Mouse (Mus musculus) midbrain, embryonic 13.5 days (tissue): ENCODE data around the gene Gm10643. TPM values are rescaled to one million over a fixed set of nuclear protein-coding genes. Genes with fewer than 3 reads are reported as not detected.
A peak's percentile ranks its signal among the peaks of the same experiment; 100 is the strongest.

Experiments
- ATAC-seq: fragments of 200-750 bp; cut with Nextera tagmentation; 2 replicates; pipeline ENCODE4 v1.8.0; 2017; ENCODE audit warnings: mild to moderate bottlenecking, moderate TSS enrichment, moderate library complexity
- H3K27ac ChIP-seq: fragments of 300-500 bp; sonication (generic); 2 replicates; pipeline ENCODE4 v1.5.1; 2015; ENCODE audit warnings: inconsistent platforms, mild to moderate bottlenecking, moderate library complexity
- H3K27me3 ChIP-seq: fragments of 300-500 bp; sonication (generic); 2 replicates; pipeline ENCODE4 v1.6.1; 2015; ENCODE audit warnings: mild to moderate bottlenecking, inconsistent platforms
- H3K36me3 ChIP-seq: fragments of 300-500 bp; sonication (generic); 2 replicates; pipeline ENCODE4 v1.6.1; 2015; ENCODE audit warnings: mild to moderate bottlenecking, inconsistent platforms
- H3K4me1 ChIP-seq: fragments of 300-500 bp; sonication (generic); replicated peaks from 2 replicates; pipeline ENCODE4 v1.6.1; 2015; ENCODE audit warnings: inconsistent platforms
- H3K4me2 ChIP-seq: fragments of 300-500 bp; sonication (generic); replicated peaks from 2 replicates; pipeline ENCODE4 v1.6.1; 2015; ENCODE audit warnings: moderate library complexity, mild to moderate bottlenecking, inconsistent platforms
- H3K4me3 ChIP-seq: fragments of 300-500 bp; sonication (generic); replicated peaks from 2 replicates; pipeline ENCODE4 v1.5.1; 2015; ENCODE audit warnings: mild to moderate bottlenecking, inconsistent platforms
- H3K9ac ChIP-seq: fragments of 300-500 bp; sonication (generic); replicated peaks from 2 replicates; pipeline ENCODE4 v1.6.1; 2015; ENCODE audit warnings: mild to moderate bottlenecking, inconsistent platforms
- H3K9me3 ChIP-seq: fragments of 300-500 bp; sonication (generic); 2 replicates; pipeline ENCODE4 v1.6.1; 2016; ENCODE audit warnings: mild to moderate bottlenecking, inconsistent platforms
- WGBS: fragments of 180-500 bp; shearing (Covaris S2); methylation state at CpG from one replicate; pipeline ENCODE4 v1.1.7; 2015; 5-methylcytosine and 5-hydroxymethylcytosine counted together
- microRNA counts: library from miRNA; unstranded; fragments of <30 nt; microRNA quantifications from one replicate; lab custom pipeline; 2016
- microRNA-seq: library from miRNA; unstranded; fragments of <30 nt; microRNA quantifications from one replicate; pipeline ENCODE4, GENCODE M21; 2016
- polyA plus RNA-seq: library from polyadenylated mRNA; unstranded; fragments of >200 nt; fragmentation: Nextera tagmentation; extraction: Ambion mirVana; gene quantifications from 2 replicates; pipeline ENCODE4 v1.2.1, GENCODE M21; 2015

Gene Gm10643
- polyA plus RNA-seq, 1 experiment from 2014 or later, result 1.8 TPM

DNA sequence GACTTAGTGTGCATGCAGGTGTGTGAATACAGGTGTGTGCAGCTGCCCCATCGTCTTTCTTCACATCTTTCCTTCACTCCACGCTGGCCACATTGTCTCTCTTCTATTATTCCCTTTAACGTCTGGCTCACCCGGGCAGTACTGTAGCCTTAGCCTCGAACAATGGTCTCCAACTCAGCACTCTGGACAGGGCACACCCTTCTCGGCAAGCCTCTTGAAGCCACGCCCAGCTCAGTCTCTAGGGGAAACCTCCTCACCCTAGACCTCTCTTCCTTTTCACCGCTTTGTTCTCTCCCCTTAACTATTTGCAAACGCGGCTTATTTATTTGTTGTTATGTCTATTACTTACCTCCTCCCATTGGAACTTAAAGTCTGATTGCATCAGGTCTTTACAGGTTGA lies 37.5 kb downstream of the Gm10643 start:
- no peak for ATAC-seq
- Histone ChIP-seq H3K4me2 (no peak overlapping the region), H3K4me3 (no peak overlapping the region), H3K36me3 (no peaks in the 10 kb centered on the region), H3K27ac (no peak overlapping the region), H3K4me1 (peaks cover 12% of the 10 kb centered on the region), H3K27me3 (peaks cover 48% of the 10 kb centered on the region), H3K9ac (no peak overlapping the region), H3K9me3 (no peaks in the 10 kb centered on the region)
- 9% methylated on average over 10 of the region's 10 CpGs for WGBS

DNA sequence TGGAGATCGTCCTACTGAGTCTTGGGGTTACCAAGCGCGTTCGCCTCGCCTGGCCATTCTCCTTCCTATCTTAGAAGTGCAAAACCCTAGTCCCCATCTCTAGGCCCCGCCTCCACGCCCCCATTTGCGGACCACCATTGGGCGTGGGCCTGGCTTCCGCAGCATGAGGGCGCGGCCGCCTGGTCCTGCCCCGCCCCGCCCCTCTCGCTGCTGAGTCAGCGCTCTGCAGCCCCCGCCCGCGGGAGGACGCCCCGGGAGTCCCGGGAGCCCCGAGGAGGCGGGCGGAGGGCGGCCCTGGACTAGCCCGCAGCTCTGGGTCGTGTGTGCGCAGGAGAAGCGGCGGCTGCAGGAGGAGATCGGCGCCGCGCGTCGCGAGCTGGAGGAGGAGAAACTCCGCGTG lies 39.1 kb downstream of the Gm10643 start:
- no peaks in the 10 kb centered on the region for H3K36me3 ChIP-seq
- H3K27me3 ChIP-seq, result peaks cover 57% of the 10 kb centered on the region
- no peaks in the 10 kb centered on the region for H3K9me3 ChIP-seq
- under 1% methylated on average over 41 of the region's 41 CpGs for WGBS
- no peak overlapping the region for H3K27ac ChIP-seq
- H3K4me2 ChIP-seq, result peak overlapping the region; percentile 89
- peaks cover 18% of the 10 kb centered on the region for H3K4me1 ChIP-seq
- peak overlapping the region; percentile 50 for H3K4me3 ChIP-seq
- peak overlapping the region; percentile 65 for H3K9ac ChIP-seq
- ATAC-seq, result peak; percentile 81

DNA sequence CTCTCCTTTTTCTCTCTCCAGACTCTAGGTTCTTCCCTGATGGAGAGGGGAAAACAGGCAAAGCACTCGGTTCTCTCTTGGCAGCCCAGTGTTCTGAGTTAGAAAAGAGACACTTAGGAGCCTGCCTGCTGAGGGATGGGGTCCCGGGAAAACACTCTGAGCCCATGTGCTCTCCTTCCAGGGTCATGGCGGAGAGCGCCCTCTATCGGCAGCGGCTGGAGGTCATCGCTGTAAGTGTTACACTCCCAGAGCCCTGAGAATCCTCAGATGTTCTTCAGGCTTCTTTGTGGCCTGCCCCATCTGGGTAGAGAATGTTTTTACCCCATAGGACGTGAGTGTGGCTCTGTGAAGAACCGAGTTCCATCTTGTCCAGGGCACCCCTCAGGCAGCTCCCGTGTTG lies 40.8 kb downstream of the Gm10643 start:
- H3K4me3 ChIP-seq, result no peak overlapping the region
- H3K27me3 ChIP-seq, result peaks cover 64% of the 10 kb centered on the region
- H3K9me3 ChIP-seq, result no peaks in the 10 kb centered on the region
- peaks cover 18% of the 10 kb centered on the region for H3K4me1 ChIP-seq
- H3K4me2 ChIP-seq, result no peak overlapping the region
- no peaks in the 10 kb centered on the region for H3K36me3 ChIP-seq
- H3K9ac ChIP-seq, result no peak overlapping the region
- 16% methylated on average over 10 of the region's 10 CpGs for WGBS
- ATAC-seq, result no peak
- H3K27ac ChIP-seq, result no peak overlapping the region

DNA sequence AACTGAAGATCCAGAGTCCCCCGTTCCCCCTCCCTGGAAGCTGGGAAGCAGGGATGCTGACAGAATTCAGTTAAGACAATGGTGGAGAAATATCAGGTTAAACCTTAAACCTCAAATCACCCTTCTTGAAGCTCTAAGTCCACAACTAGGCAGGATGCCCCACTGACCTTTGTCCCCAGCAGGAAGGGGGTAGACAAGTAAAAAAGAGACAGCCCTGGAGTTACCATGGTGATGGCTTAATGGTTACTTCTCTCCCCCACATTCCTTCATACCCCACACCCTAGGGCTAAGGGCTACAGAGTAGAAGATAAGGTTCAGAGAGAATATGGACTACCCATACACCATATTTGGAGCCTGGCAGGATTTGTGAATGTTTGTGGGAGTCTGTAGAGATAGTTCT lies 41.3 kb downstream of the Gm10643 start:
- ATAC-seq, result no peak
- peaks cover 18% of the 10 kb centered on the region for H3K4me1 ChIP-seq
- no peaks in the 10 kb centered on the region for H3K9me3 ChIP-seq
- peaks cover 63% of the 10 kb centered on the region for H3K27me3 ChIP-seq
- H3K9ac ChIP-seq, result no peak overlapping the region
- H3K4me3 ChIP-seq, result no peak overlapping the region
- H3K36me3 ChIP-seq, result no peaks in the 10 kb centered on the region
- H3K27ac ChIP-seq, result no peak overlapping the region
- WGBS, result 83% methylated on average over 1 of the region's 1 CpGs
- H3K4me2 ChIP-seq, result no peak overlapping the region

DNA sequence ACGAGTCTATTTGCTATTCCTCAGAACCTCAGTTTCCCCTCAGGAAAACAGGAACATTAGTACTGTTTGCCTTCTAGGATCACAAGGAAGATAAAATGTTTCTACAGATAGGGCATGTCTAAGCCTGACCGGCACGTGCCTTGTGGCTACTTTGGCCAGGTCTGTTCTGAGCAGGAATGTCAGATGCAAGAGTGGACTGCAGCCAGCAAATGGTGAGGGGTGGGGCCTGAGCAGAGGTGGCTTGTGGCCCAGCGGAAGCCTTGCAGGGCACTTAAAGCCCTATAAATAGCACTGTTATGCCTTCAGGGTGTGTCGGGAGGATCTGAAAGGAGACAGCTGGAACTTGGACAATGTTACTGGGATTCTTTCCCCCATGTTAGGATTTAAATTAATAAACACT lies 41.9 kb downstream of the Gm10643 start:
- H3K9me3 ChIP-seq, result no peaks in the 10 kb centered on the region
- no peak overlapping the region for H3K4me2 ChIP-seq
- no peak overlapping the region for H3K27ac ChIP-seq
- H3K9ac ChIP-seq, result no peak overlapping the region
- H3K4me3 ChIP-seq, result no peak overlapping the region
- H3K36me3 ChIP-seq, result no peaks in the 10 kb centered on the region
- peaks cover 58% of the 10 kb centered on the region for H3K27me3 ChIP-seq
- 61% methylated on average over 5 of the region's 5 CpGs for WGBS
- peaks cover 18% of the 10 kb centered on the region for H3K4me1 ChIP-seq
- ATAC-seq, result no peak

DNA sequence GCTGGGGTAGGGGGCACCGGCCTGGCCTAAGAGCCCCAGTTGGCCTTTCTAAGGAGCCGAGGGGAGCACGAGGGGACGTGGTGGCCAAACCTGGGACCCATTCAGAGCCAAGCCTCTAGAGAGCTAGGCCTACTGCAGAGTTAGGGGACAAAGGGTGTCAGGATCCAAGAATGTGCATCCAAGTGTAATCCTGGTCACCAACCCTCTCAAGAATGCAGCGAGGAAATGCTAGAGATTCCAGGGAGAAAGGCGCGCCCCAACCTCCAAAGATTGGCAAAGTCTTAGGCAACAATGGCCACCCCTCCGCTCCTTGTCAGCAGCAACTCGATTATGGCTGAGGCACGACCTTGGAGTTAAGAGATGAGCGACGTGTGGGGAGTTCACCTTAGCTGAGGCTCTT lies 43.4 kb downstream of the Gm10643 start:
- 35% methylated on average over 12 of the region's 12 CpGs for WGBS

DNA sequence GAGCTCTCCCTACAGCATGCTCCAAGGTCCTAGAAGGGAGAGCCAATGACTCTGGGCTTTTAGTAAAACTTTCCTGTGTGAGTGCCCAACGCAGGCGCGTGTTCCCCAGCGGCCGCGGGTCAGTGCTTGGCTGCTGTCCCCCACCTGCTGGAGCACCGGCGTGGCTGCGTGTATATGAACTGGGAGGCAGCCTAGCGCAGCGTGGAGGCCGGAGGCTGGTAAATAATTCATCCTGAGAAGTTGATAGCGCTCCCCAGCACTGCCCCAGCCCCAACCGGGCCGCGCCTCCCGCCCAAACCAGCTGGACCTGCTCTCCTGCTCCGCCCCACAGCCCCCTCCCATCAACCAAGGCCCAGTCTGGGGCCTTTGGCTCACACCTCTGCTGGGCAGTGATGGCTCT lies 43.8 kb downstream of the Gm10643 start, which contains the start of gene Palm3:
TSS of gene Palm3 (plus strand) at position 376 of the 400 bp plus-strand sequence.
- Histone ChIP-seq H3K27me3 (peaks cover 39% of the 10 kb centered on the region), H3K4me2 (no peak within 1 kb of the TSS)

More for the DNA sequence above, 43.4 kb downstream of the Gm10643 start:
- no peak overlapping the region for H3K27ac ChIP-seq
- H3K4me2 ChIP-seq, result no peak overlapping the region
- H3K27me3 ChIP-seq, result peaks cover 44% of the 10 kb centered on the region
- no peaks in the 10 kb centered on the region for H3K9me3 ChIP-seq
- no peaks in the 10 kb centered on the region for H3K36me3 ChIP-seq
- H3K4me1 ChIP-seq, result peaks cover 18% of the 10 kb centered on the region
- H3K9ac ChIP-seq, result no peak overlapping the region
- H3K4me3 ChIP-seq, result no peak overlapping the region
- no peak for ATAC-seq

DNA sequence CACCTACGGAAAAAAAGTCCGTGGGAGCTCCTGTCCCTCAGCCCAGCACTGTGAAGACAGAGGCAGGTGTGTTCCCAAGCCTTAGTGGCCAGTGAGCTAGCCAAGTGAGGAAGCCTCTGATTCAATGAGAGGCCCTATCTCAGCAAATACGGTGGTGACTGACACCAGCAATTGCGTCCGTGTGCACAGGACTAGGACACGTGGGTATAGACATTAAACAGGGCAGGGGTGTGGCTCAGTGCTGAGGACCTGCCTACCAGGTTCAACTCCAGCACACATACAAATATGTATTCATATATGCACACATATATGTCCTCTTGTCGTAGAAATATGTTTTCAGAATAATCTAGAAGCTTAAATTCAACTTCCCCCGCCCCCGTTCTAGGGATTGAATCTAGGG lies 45.2 kb downstream of the Gm10643 start:
- H3K9ac ChIP-seq, result no peak overlapping the region
- 88% methylated on average over 9 of the region's 9 CpGs for WGBS
- H3K27me3 ChIP-seq, result peaks cover 34% of the 10 kb centered on the region
- no peaks in the 10 kb centered on the region for H3K9me3 ChIP-seq
- H3K27ac ChIP-seq, result no peak overlapping the region
- no peak overlapping the region for H3K4me2 ChIP-seq
- no peak for ATAC-seq
- no peaks in the 10 kb centered on the region for H3K36me3 ChIP-seq
- H3K4me1 ChIP-seq, result 0 out of 2 replicates have a peak, but pooled peaks cover 6% of the 10 kb centered on the region
- no peak overlapping the region for H3K4me3 ChIP-seq

More for the DNA sequence above, 43.8 kb downstream of the Gm10643 start, which contains the start of gene Palm3:
- Histone ChIP-seq H3K36me3 (no peaks in the 10 kb centered on the region), H3K4me3 (no peak within 1 kb of the TSS), H3K27ac (no peak within 1 kb of the TSS), H3K4me1 (peaks cover 13% of the 10 kb centered on the region), H3K9ac (no peak within 1 kb of the TSS), H3K9me3 (no peaks in the 10 kb centered on the region)
- 5% methylated on average over 17 of the region's 18 CpGs for WGBS
- ATAC-seq, result no peak

DNA sequence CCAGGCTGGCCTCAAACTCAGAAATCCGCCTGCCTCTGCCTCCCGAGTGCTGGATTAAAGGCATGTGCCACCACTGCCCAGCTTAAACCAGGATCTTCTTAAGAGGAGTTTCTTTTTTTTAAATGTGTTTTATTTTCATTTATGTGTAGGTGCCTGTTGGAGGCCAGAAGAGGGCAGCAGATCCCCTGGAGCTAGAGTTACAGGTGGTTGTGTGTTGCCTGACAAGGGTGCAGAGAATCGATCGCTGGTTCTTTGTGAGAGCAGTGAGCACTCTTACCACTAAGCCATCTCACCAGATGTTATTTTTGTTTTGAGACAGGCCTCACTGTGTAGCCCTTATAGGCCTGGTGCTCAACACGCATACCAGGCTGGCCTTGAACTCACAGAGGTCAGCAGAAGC lies 49.1 kb downstream of the Gm10643 start:
- ATAC-seq, result no peak
- Histone ChIP-seq H3K4me2 (no peak overlapping the region), H3K27ac (no peak overlapping the region), H3K9me3 (no peaks in the 10 kb centered on the region), H3K27me3 (peaks cover 45% of the 10 kb centered on the region), H3K4me3 (no peak overlapping the region), H3K36me3 (no peaks in the 10 kb centered on the region), H3K4me1 (peaks cover 21% of the 10 kb centered on the region), H3K9ac (no peak overlapping the region)
- WGBS, result 96% methylated on average over 5 of the region's 5 CpGs

MicroRNAs within 50 kb of the gene (microRNA counts, 519-probe panel; counts per million panel counts)
- 1,106 counts per million, percentile 57 among the panel's probes with 10 or more counts for microRNA mmu-miR-709 (lab: Ali Mortazavi, UCI)

Small RNA genes within 50 kb of the gene (microRNA-seq; reads per million reads assigned to microRNA genes)
- not detected for gene Mir709

Other genes with a start within 250 kb of the Gm10643 start
- 45.1 and 46.1 TPM in 2 replicates for gene Adgrl1, start 165.0 kb downstream of the Gm10643 start, polyA plus RNA-seq
- 0.70 and 0.94 TPM in 2 replicates for gene Gm10644, start 109.9 kb downstream of the Gm10643 start, polyA plus RNA-seq
- gene Asf1b, start 109.6 kb downstream of the Gm10643 start, polyA plus RNA-seq, result 25.0 and 25.7 TPM in 2 replicates
- gene Prkaca, start 92.1 kb downstream of the Gm10643 start, polyA plus RNA-seq, result 177 and 189 TPM in 2 replicates
- gene Samd1, start 67.5 kb downstream of the Gm10643 start, polyA plus RNA-seq, result 7.7 and 8.7 TPM in 2 replicates
- 0.26 and 0.89 TPM in 2 replicates for gene 1700067K01Rik, start 63.6 kb downstream of the Gm10643 start, polyA plus RNA-seq
- 0.19 TPM in 1 of 2 replicates, not detected in the other for gene 2210011C24Rik, start 53.0 kb downstream of the Gm10643 start, polyA plus RNA-seq
- gene Palm3, start 43.7 kb downstream of the Gm10643 start, polyA plus RNA-seq, result 2.0 and 3.4 TPM in 2 replicates
- 0.23 and 0.26 TPM in 2 replicates for gene Il27ra, start 22.5 kb downstream of the Gm10643 start, polyA plus RNA-seq
- gene Rln3, start 20.1 kb downstream of the Gm10643 start, polyA plus RNA-seq, result not detected in 2 replicates
- gene Rfx1, start 1.7 kb upstream of the Gm10643 start, polyA plus RNA-seq, result 9.8 and 10.0 TPM in 2 replicates
- gene Dcaf15, start 39.6 kb upstream of the Gm10643 start, polyA plus RNA-seq, result 21.0 and 23.3 TPM in 2 replicates
- 0.44 and 0.57 TPM in 2 replicates for gene Podnl1, start 60.9 kb upstream of the Gm10643 start, polyA plus RNA-seq
- gene Cc2d1a, start 82.8 kb upstream of the Gm10643 start, polyA plus RNA-seq, result 24.5 and 24.7 TPM in 2 replicates
- gene 4930432K21Rik, start 82.9 kb upstream of the Gm10643 start, polyA plus RNA-seq, result 2.3 and 2.7 TPM in 2 replicates
- 8.8 and 11.6 TPM in 2 replicates for gene Nanos3, start 120.1 kb upstream of the Gm10643 start, polyA plus RNA-seq
- gene Zswim4, start 171.9 kb upstream of the Gm10643 start, polyA plus RNA-seq, result 44.9 and 47.4 TPM in 2 replicates
- 261 and 273 TPM in 2 replicates for gene D8Ertd738e, start 184.6 kb upstream of the Gm10643 start, polyA plus RNA-seq
- gene Mri1, start 192.2 kb upstream of the Gm10643 start, polyA plus RNA-seq, result 49.7 and 57.5 TPM in 2 replicates
- gene Ccdc130, start 205.2 kb upstream of the Gm10643 start, polyA plus RNA-seq, result 22.3 and 24.0 TPM in 2 replicates